Mouse (Mus musculus) CD8-positive naive resting alpha-beta T cell, adult 2 months (primary cell): ENCODE data around the gene C530025M09Rik.

Experiments used
- DNase-seq, 2 experiments: peaks; one replicate each; pipeline ENCODE4 v3.0.0; 2022; ENCODE audit warnings: low read depth in 2 of 2, low spot score in 2 of 2

The C530025M09Rik gene

DNA sequence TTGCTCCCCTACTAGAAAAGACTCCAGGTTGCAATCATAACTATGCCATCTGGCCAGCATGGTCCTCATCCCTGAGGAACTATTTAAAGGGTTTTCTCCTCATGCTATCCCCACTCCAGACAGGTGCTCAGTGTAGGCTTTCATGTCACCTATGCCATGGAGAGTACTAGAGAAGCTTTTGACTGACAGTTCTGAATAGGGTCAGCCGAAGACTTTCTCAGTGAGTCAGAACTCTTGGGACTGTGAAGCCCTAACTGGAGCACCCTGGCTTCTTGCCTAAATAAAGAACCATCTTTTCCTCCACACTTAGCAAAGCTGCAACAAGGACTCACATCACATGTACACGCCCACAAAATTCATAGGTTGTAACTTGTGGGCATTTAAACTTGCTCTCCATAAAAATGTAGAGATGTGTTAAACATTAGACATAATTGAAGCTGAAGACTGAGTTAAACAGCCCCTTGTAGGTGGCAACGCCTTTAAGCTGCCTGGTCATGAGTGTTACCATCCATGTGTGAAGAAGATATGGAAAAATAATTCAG, 26.3 kb downstream of the C530025M09Rik start:
- DNase-seq, result no peak

DNA sequence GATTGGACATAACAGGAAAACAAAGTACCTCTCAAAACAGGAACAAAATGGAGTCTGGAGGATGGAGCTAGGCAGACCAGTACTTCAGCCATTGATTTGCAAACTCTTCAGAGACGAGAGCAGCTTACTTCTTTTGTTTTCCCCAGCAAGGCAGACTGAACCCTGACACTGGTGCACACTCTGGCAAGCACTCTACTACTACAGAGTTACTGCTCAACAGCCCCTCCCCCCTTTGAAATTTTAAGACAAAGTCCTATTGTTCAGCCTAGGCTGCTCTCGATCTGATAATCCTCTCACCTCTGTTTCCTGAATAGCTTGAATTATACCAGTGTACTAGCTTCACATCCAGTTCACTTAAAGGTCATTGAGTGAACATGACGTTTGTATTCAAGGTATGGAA, 32.4 kb downstream of the C530025M09Rik start:
- no peak for DNase-seq
